Mouse (Mus musculus) liver, embryonic 14.5 days (tissue): ENCODE data around the gene H2al1e.

Experiments used
- CTCF ChIP-seq: IDR thresholded peaks from 2 replicates; pipeline ENCODE4 v1.5.1; 2016; ENCODE audit warnings: antibody characterized with exemption, low read depth, control low read depth
- EP300 ChIP-seq: IDR thresholded peaks from 2 replicates; pipeline ENCODE4 v1.6.1; 2016; ENCODE audit warnings: antibody characterized with exemption, low read depth

DNA sequence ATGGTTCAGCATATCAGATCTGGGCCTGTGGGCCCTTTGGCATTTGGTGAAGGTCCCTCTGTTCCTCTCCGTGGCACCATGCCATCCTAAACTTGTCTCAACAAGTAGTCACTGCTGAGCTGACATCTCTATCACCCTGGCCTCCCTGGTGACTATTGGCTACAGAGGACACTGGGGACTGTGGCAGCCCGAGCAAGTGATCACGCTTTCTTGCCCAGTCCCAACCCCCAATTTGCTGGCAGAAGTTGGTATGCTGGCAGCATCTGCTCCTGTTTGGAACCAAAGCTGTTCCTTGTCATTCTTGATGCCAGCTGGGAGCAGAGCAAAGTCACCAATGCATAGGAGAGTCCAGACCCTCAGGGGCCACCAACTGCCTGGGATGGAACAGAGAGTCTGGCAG, 42.7 kb upstream of the H2al1e start:
- TF ChIP-seq CTCF (no peak), EP300 (no peak)
